Mouse (Mus musculus) cerebellum, adult 2 months (tissue): ENCODE measurements around the gene Ifit3b. TPM values are rescaled to one million over a fixed set of nuclear protein-coding genes. Genes with fewer than 3 reads are reported as not detected.

Source experiments
- DNase-seq, 2 experiments: peaks; one replicate each; pipeline ENCODE4 v3.0.0; 2021
- H3K27ac ChIP-seq: fragments of 200-500 bp; 2 replicates; pipeline ENCODE4 v1.5.1; 2012; ENCODE audit warnings: low read length, control low read depth, inconsistent platforms; ENCODE audit not compliant: insufficient read depth
- H3K27me3 ChIP-seq: fragments of 200-500 bp; 2 replicates; pipeline ENCODE4 v1.6.1; 2012; ENCODE audit warnings: inconsistent platforms, mild to moderate bottlenecking, low read length, moderate library complexity; ENCODE audit not compliant: control insufficient read depth, insufficient read depth
- H3K4me1 ChIP-seq: fragments of 200-500 bp; 2 replicates; pipeline ENCODE4 v1.6.1; 2011; ENCODE audit warnings: low read length; ENCODE audit not compliant: control insufficient read depth, insufficient read depth
- H3K4me3 ChIP-seq: fragments of 200-500 bp; replicated peaks from 2 replicates; pipeline ENCODE3; 2011; ENCODE audit warnings: mild to moderate bottlenecking, low read depth, low read length, control low read depth; ENCODE audit not compliant: insufficient read depth
- CTCF ChIP-seq: fragments of 200-500 bp; IDR thresholded peaks from 2 replicates; pipeline ENCODE4 v1.5.1; 2011; ENCODE audit warnings: low read depth, mild to moderate bottlenecking, control low read depth, low read length, moderate library complexity, borderline replicate concordance; ENCODE audit not compliant: insufficient read depth
- POLR2A ChIP-seq: fragments of 200-500 bp; IDR thresholded peaks from 2 replicates; pipeline ENCODE4 v1.6.1; 2011; ENCODE audit warnings: low read length, control low read depth, borderline replicate concordance; ENCODE audit not compliant: insufficient read depth
- WGBS: fragments of 180-500 bp; shearing (Covaris S2); methylation state at CpG from one replicate; pipeline ENCODE4 v1.1.7; 2018; 5-methylcytosine and 5-hydroxymethylcytosine counted together
- polyA plus RNA-seq: library from polyadenylated mRNA; depleted of rRNA; stranded (reverse); fragments of >200 nt; gene quantifications from 2 replicates; pipeline ENCODE4 v1.2.3, GENCODE M21; 2012; rRNA removed

Gene Ifit3b
- polyA plus RNA-seq, 1 experiment, result 5.5 TPM

DNA sequence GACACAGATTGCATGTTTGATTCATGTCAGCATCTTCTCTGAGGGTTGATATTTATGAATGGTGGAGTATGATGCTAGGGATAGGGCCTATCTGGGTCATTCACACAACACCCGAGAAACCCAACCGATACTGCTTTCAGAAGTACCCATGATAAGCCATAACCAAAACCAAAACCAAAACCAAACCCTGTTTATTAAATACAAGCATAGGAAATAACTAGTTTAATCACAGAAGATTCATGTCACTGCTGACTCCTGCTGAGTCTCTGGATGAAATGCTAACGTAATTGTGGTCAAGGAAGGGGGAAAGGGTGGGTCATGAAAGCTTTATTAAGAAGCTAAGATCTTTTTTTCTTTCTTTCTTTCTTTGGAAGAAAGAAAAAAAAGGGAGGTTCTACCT is 42.5 kb downstream of the Ifit3b start:
- no peaks in the 10 kb centered on the region for H3K27me3 ChIP-seq
- DNase-seq, result no peak
- H3K27ac ChIP-seq, result no peak overlapping the region
- no peaks in the 10 kb centered on the region for H3K4me1 ChIP-seq
- 88% methylated on average over 3 of the region's 3 CpGs for WGBS
- H3K4me3 ChIP-seq, result no peak overlapping the region
- TF ChIP-seq POLR2A (no peak), CTCF (no peak)

DNA sequence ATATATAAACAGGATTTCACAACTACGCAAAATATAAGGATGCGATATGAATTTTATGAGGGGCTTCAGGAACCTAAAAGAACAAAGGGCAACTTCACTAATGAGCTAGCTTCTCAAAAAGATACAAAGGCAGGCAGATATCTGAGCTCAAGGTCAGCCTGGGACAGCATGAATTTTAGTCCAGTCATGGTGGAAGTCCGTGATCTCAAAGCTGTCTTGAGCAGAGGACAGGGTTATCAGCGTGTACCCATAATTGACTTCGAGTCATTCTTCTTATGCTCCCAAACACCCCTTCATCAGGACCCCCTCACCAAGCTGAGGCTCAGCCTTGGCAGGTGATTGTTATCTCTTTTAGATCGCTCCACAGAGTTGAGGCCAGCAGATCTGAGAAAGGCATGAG is 43.2 kb downstream of the Ifit3b start:
- WGBS, result 84% methylated on average over 6 of the region's 6 CpGs
- TF ChIP-seq POLR2A (no peak), CTCF (no peak)
- no peaks in the 10 kb centered on the region for H3K27me3 ChIP-seq
- no peaks in the 10 kb centered on the region for H3K4me1 ChIP-seq
- DNase-seq, result no peak
- H3K4me3 ChIP-seq, result no peak overlapping the region
- H3K27ac ChIP-seq, result no peak overlapping the region

DNA sequence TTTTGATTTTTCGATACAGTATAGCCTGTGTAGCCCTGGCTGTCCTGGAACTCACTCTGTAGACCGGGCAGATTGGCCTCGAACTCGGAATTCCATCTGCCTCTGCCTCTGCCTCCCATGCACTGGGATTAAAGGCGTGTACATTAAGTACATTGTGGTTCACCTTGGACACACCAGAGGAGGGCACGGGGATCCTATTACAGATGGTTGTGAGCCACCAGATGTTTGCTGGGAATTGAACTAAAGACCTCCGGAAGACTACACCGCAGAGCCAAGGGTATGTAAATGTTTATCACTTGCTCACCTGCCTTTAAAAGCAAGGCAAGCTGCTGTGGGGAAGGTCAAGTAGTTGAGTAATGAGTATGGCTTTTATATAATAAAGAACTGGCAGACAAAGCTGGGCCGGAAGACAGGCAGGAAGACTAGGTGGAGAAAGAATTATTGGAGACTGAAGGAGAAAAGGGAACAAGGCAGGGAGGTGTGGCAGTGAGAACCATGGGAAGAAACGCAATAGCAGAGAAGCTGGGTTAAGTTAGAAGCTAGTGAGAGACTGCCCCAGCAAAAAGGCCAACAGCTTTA is 47.5 kb downstream of the Ifit3b start:
- H3K4me1 ChIP-seq, result no peaks in the 10 kb centered on the region
- H3K27me3 ChIP-seq, result no peaks in the 10 kb centered on the region
- TF ChIP-seq CTCF (no peak), POLR2A (no peak)
- no peak for DNase-seq
- no peak overlapping the region for H3K4me3 ChIP-seq
- H3K27ac ChIP-seq, result no peak overlapping the region
- WGBS, result 87% methylated on average over 10 of the region's 10 CpGs

DNA sequence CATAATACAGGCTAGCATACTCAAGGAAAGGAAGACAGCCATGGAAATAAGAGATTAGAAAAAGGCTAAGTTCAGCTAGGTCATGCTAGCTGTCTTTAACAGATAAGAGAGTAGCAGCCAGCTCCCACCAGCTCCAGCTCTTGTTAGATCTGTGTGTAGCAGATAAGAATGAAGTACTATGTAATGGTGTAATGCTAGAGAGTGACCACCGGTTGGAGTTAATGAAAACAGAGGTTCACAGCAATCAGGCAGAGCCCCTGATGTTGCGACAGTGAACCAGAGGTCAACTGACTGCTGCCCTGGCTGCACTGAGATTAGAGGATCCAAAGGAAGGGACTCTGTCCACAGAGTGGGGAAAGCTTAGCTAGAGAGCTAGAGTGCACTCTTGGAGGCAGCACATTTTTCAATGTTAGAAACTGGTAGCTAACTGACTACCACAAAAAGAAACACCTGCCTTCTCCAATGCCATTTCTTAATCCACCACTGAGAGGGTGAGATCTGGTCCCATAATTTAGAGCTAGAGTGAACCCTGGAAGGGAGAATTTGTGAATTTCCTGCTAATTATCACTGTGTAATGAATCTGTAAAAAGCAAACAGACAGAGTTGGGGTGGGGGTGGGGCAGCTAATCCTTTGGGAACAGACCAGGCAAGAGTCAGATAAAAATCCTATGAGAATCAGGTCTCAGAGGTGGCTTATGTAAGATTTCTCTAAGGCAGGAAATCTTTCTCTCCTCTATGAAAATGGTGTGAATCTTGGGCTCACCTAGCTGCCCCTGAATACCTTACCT is 48.9 kb downstream of the Ifit3b start:
- H3K27me3 ChIP-seq, result no peaks in the 10 kb centered on the region
- 59% methylated on average over 2 of the region's 2 CpGs for WGBS
- no peak overlapping the region for H3K27ac ChIP-seq
- DNase-seq, result no peak
- no peak overlapping the region for H3K4me3 ChIP-seq
- no peak for TF ChIP-seq POLR2A
- no peaks in the 10 kb centered on the region for H3K4me1 ChIP-seq

DNA sequence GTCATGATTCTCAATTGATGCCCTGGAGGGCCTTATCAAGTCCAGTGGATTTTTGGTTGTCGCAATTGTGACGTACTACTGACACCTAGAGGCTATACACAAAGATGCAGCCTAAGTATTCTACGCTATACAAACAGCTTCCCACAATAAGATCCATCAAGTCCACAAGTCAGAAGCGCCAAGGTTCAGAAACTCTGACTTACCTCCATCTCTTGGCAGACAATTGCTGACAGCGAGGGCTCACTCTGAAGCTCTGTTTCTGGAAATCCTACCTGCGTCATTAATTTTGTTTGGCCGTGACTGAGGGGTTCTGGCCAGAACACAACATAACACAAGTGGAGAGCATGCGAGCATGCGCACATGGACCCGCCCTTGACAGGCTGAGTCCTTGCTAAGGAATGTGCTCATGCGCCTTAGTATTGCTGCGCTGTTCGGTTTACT is 54.3 kb downstream of the Ifit3b start:
- Histone ChIP-seq H3K4me1 (no peaks in the 10 kb centered on the region), H3K27me3 (no peaks in the 10 kb centered on the region), H3K4me3 (peak overlapping the region; percentile 69), H3K27ac (no peak overlapping the region)
- TF ChIP-seq POLR2A (no peak), CTCF (peak; percentile 53; the same call in 1 of the 2 replicates)
- peak; percentile 60 to 65 for DNase-seq
- WGBS, result 7% methylated on average over 13 of the region's 13 CpGs

DNA sequence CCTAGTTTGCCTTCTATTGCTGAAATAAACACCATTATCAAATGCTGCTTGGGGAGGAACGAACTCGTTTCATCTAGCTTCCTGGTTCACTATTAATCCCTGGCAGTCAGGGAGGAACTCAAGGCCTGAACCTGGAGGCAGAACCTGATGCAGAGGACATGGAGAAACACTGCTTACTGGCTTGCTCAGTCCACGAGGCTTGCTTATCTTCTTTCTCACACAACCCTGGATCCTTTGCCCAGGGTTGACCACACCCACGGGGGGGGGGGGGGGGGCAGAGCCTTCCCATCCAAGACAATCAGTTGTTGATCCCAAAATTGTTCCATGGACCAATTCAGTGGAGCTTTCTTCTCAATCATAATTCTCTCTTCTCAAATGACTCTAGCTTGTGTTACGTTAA is 55.0 kb downstream of the Ifit3b start:
- Histone ChIP-seq H3K4me3 (no peak overlapping the region), H3K4me1 (no peaks in the 10 kb centered on the region), H3K27me3 (no peaks in the 10 kb centered on the region), H3K27ac (no peak overlapping the region)
- TF ChIP-seq CTCF, result no peak
- DNase-seq, result no peak
- WGBS, result 51% methylated on average over 5 of the region's 5 CpGs

Other genes with a start within 250 kb of the Ifit3b start
- 0.41 and 0.68 TPM in 2 replicates for gene Ch25h, start 132.8 kb upstream of the Ifit3b start, polyA plus RNA-seq
- gene Lipa, start 80.5 kb upstream of the Ifit3b start, polyA plus RNA-seq, result 16.6 and 18.1 TPM in 2 replicates
- gene Ifit2, start 57.3 kb upstream of the Ifit3b start, polyA plus RNA-seq, result 2.7 and 4.0 TPM in 2 replicates
- 13.3 and 15.9 TPM in 2 replicates for gene Ifit3, start 24.4 kb upstream of the Ifit3b start, polyA plus RNA-seq
- gene Ifit1bl1, start 6.0 kb upstream of the Ifit3b start, polyA plus RNA-seq, result 0.93 and 1.1 TPM in 2 replicates
- 0.16 and 0.20 TPM in 2 replicates for gene Ifit1bl2, start 32.8 kb downstream of the Ifit3b start, polyA plus RNA-seq
- 2.3 and 2.9 TPM in 2 replicates for gene Ifit1, start 32.9 kb downstream of the Ifit3b start, polyA plus RNA-seq
- gene Slc16a12, start 139.3 kb downstream of the Ifit3b start, polyA plus RNA-seq, result 1.3 and 1.8 TPM in 2 replicates